Mouse (Mus musculus) liver, adult 2 months (tissue): ENCODE measurements at regions not wholly inside any gene's neighbourhood (a gene's known extent, or its start where the extent isn't known, plus 50 kb on each side); places are given as distances from the start of the nearest gene placed in this dataset.

Experiments used
- DNase-seq: peaks from one replicate; pipeline ENCODE4 v3.0.0-alpha.2; 2011; ENCODE audit warnings: low read depth, low spot score; ENCODE audit errors: extremely low read depth
- H3K27ac ChIP-seq: fragments of 200-500 bp; replicated peaks from 2 replicates; pipeline ENCODE4 v1.5.1; 2012; ENCODE audit warnings: low read depth, mild to moderate bottlenecking, control low read depth, inconsistent platforms, low read length; ENCODE audit not compliant: insufficient read depth
- H3K27me3 ChIP-seq: fragments of 200-500 bp; 2 replicates; pipeline ENCODE4 v1.6.1; 2012; ENCODE audit warnings: mild to moderate bottlenecking, moderate library complexity, low read length, inconsistent platforms; ENCODE audit not compliant: control insufficient read depth, insufficient read depth
- H3K36me3 ChIP-seq: fragments of 200-500 bp; 2 replicates; pipeline ENCODE4 v1.6.1; 2012; ENCODE audit warnings: low read length, inconsistent platforms; ENCODE audit not compliant: control insufficient read depth, insufficient read depth
- H3K4me1 ChIP-seq: fragments of 200-500 bp; 2 replicates; pipeline ENCODE4 v1.6.1; 2011; ENCODE audit warnings: low read length; ENCODE audit not compliant: control insufficient read depth, insufficient read depth
- H3K4me3 ChIP-seq: fragments of 200-500 bp; 2 replicates; pipeline ENCODE4 v1.5.1; 2011; ENCODE audit warnings: low read depth, mild to moderate bottlenecking, control low read depth, low read length, moderate library complexity; ENCODE audit not compliant: insufficient read depth
- H3K79me2 ChIP-seq: fragments of 200-500 bp; 2 replicates; pipeline ENCODE4 v1.6.1; 2012; ENCODE audit warnings: inconsistent platforms, mild to moderate bottlenecking, low read length, moderate library complexity; ENCODE audit not compliant: control insufficient read depth, insufficient read depth
- H3K9ac ChIP-seq: fragments of 200-500 bp; 2 replicates; pipeline ENCODE4 v1.6.1; 2012; ENCODE audit warnings: low read depth, mild to moderate bottlenecking, control low read depth, inconsistent platforms, low read length
- CTCF ChIP-seq: fragments of 200-500 bp; IDR thresholded peaks from 2 replicates; pipeline ENCODE4 v1.5.1; 2011; ENCODE audit warnings: low read depth, low read length, control low read depth
- POLR2A ChIP-seq: fragments of 200-500 bp; IDR thresholded peaks from 2 replicates; pipeline ENCODE4 v1.6.1; 2011; ENCODE audit warnings: low read length, control low read depth; ENCODE audit not compliant: insufficient read depth; ENCODE audit errors: extremely low read depth
- WGBS: fragments of 180-500 bp; shearing (Covaris S2); methylation state at CpG from one replicate; pipeline ENCODE4 v1.1.7; 2018; 5-methylcytosine and 5-hydroxymethylcytosine counted together

DNA sequence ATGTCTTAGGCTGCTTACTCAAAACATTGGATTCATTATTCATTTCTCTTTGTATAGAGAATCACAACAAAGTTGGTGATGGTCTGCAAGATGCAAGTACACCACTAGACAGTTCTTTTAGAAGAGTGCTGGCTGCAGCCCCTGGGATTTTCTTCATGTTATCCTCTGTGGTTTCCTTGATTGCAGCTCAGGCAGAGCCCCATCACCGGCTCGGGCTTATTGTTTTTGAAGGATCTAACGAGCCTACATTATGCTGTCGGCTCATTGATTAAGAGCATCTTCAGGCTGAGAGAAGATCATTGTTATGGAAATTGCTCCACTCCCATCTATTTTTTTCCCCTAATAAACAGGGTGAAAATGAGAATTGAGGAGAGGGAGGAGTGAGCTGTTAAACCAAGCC lies 140.8 kb downstream of the Sec23ip start:
- no peaks in the 10 kb centered on the region for H3K27me3 ChIP-seq
- WGBS: 91% methylated on average over 4 of the region's 4 CpGs
- H3K36me3 ChIP-seq: no peaks in the 10 kb centered on the region
- no peak overlapping the region for H3K4me3 ChIP-seq
- TF ChIP-seq POLR2A: no peak
- TF ChIP-seq CTCF: no peak
- H3K9ac ChIP-seq: no peak overlapping the region
- no peaks in the 10 kb centered on the region for H3K79me2 ChIP-seq
- DNase-seq: no peak
- no peaks in the 10 kb centered on the region for H3K4me1 ChIP-seq
- no peak overlapping the region for H3K27ac ChIP-seq

GRCm38 (mm10) chr7:128910134-128910533 lies 165.4 kb downstream of the Sec23ip start:
- H3K27ac ChIP-seq: no peak overlapping the region
- 69% methylated on average over 4 of the region's 4 CpGs for WGBS
- no peak overlapping the region for H3K9ac ChIP-seq
- no peak for DNase-seq
- TF ChIP-seq POLR2A (no peak), CTCF (no peak)
- no peak overlapping the region for H3K4me3 ChIP-seq
- no peaks in the 10 kb centered on the region for H3K36me3 ChIP-seq
- no peaks in the 10 kb centered on the region for H3K4me1 ChIP-seq
- no peaks in the 10 kb centered on the region for H3K79me2 ChIP-seq
- H3K27me3 ChIP-seq: no peaks in the 10 kb centered on the region

DNA sequence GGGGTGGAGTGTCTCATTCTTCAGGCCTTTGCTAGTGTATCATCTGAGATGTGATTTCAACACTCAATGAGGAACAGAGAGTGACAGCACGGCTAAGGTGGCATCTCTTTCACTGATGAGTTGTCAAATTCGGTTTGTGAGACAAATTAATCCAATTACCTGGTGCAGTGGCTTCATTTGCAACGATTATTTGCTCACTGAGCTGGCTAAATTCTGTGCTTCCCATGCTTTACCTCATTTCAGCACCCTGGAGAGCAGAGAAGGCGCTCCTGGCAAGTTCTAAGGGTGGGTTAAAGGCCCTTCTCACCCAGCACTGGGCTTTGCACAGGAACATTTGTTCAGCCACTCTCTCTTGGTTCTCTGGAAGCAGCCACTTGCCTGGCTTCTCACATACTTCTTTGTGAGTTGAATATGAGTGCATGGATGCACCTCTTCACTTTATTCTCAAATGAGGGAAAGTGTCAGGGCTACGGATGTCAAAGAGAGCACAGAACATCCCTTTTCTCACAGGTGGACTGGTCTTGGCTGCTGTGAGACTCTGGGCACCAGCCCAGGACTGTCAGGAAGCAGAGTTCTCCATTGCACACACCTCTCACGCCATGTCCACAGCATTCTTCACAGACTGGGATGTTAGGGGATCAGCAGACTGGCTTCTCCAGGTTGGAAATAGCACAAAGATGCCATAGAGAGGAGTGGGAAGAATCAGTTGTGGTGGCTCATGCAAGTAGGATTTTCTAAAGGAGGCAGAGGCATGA lies 193.4 kb downstream of the Sec23ip start:
- H3K27ac ChIP-seq: no peak overlapping the region
- no peaks in the 10 kb centered on the region for H3K4me1 ChIP-seq
- H3K27me3 ChIP-seq: no peaks in the 10 kb centered on the region; the same call in 1 of the 2 replicates
- no peak overlapping the region for H3K4me3 ChIP-seq
- no peak for DNase-seq
- WGBS: 29% methylated on average over 6 of the region's 6 CpGs
- TF ChIP-seq CTCF: no peak
- TF ChIP-seq POLR2A: no peak
- H3K9ac ChIP-seq: no peak overlapping the region
- H3K79me2 ChIP-seq: no peaks in the 10 kb centered on the region
- H3K36me3 ChIP-seq: no peaks in the 10 kb centered on the region

DNA sequence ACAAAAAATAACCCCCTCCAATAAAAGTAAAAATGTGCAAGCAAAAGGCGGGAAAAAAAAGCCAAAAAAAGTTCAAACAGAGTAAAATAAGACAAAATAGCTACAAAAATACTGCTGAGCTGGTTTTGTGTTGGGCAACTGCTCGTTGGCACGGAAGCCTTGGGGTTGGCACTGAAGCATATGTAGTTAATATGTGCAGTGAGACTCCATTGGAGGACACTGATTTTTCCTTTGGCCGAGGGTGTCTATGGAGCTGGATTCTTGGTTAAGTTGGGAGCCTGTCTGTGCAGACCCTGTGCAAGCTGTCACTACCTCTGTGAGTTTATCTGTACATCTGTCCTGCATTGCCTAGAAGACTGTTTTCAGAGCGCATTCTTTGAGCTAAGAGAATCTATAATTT lies 215.8 kb downstream of the Sec23ip start:
- DNase-seq: no peak
- WGBS: 88% methylated on average over 5 of the region's 5 CpGs

GRCm38 (mm10) chr7:128979904-128980303 lies 235.2 kb downstream of the Sec23ip start:
- Histone ChIP-seq H3K36me3 (no peaks in the 10 kb centered on the region), H3K27me3 (no peaks in the 10 kb centered on the region; the same call in 1 of the 2 replicates), H3K79me2 (no peaks in the 10 kb centered on the region), H3K9ac (no peak overlapping the region), H3K4me1 (no peaks in the 10 kb centered on the region), H3K4me3 (no peak overlapping the region), H3K27ac (no peak overlapping the region)
- DNase-seq: no peak
- WGBS: 57% methylated on average over 3 of the region's 4 CpGs
- TF ChIP-seq POLR2A: no peak
- no peak for TF ChIP-seq CTCF

More for the DNA sequence above, 215.8 kb downstream of the Sec23ip start:
- no peaks in the 10 kb centered on the region for H3K79me2 ChIP-seq
- H3K4me3 ChIP-seq: no peak overlapping the region
- no peaks in the 10 kb centered on the region for H3K4me1 ChIP-seq
- no peaks in the 10 kb centered on the region for H3K27me3 ChIP-seq
- no peak for TF ChIP-seq POLR2A
- no peak for TF ChIP-seq CTCF
- no peak overlapping the region for H3K27ac ChIP-seq
- no peaks in the 10 kb centered on the region for H3K36me3 ChIP-seq
- no peak overlapping the region for H3K9ac ChIP-seq

- H3K4me3 ChIP-seq: no peak overlapping the region
- 56% methylated on average over 7 of the region's 7 CpGs for WGBS
- H3K9ac ChIP-seq: no peak overlapping the region
- H3K27me3 ChIP-seq: no peaks in the 10 kb centered on the region; the same call in 1 of the 2 replicates
- H3K36me3 ChIP-seq: no peaks in the 10 kb centered on the region
- no peak for DNase-seq
- no peaks in the 10 kb centered on the region for H3K79me2 ChIP-seq
- no peak overlapping the region for H3K27ac ChIP-seq
- no peaks in the 10 kb centered on the region for H3K4me1 ChIP-seq
- TF ChIP-seq POLR2A: no peak
- TF ChIP-seq CTCF: no peak
Observed at GRCm38 (mm10) chr7:128980827-128981226, 236.1 kb downstream of the Sec23ip start.
